Mouse (Mus musculus) heart, embryonic 16.5 days (tissue): ENCODE results near the gene Gm49661. TPM values are rescaled to one million over a fixed set of nuclear protein-coding genes. Genes with fewer than 3 reads are reported as not detected.
A peak's percentile ranks its signal among the peaks of the same experiment; 100 is the strongest.

Experiments
- ATAC-seq: fragments of 200-750 bp; cut with Nextera tagmentation; replicated peaks from 2 replicates; pipeline ENCODE4 v1.8.0; 2017; ENCODE audit warnings: moderate number of reproducible peaks; ENCODE audit not compliant: insufficient read depth, low FRiP score; ENCODE audit errors: extremely low read depth
- H3K27ac ChIP-seq: fragments of 300-500 bp; sonication (generic); 2 replicates; pipeline ENCODE4 v1.5.1; 2014; ENCODE audit warnings: mild to moderate bottlenecking, low read length, control low read depth, moderate library complexity
- H3K27me3 ChIP-seq: fragments of 300-500 bp; sonication (generic); 2 replicates; pipeline ENCODE4 v1.6.1; 2014; ENCODE audit warnings: low read length, mixed read lengths; ENCODE audit not compliant: control insufficient read depth, insufficient read depth
- H3K36me3 ChIP-seq: fragments of 300-500 bp; sonication (generic); 2 replicates; pipeline ENCODE4 v1.6.1; 2014; ENCODE audit not compliant: control insufficient read depth, insufficient read depth
- H3K4me1 ChIP-seq: fragments of 300-500 bp; sonication (generic); 2 replicates; pipeline ENCODE4 v1.6.1; 2014; ENCODE audit warnings: low read length, mixed read lengths; ENCODE audit not compliant: control insufficient read depth, insufficient read depth
- H3K4me2 ChIP-seq: fragments of 300-500 bp; sonication (generic); 2 replicates; pipeline ENCODE4 v1.6.1; 2014; ENCODE audit warnings: low read depth, mild to moderate bottlenecking, control low read depth, low read length
- H3K4me3 ChIP-seq: fragments of 300-500 bp; sonication (generic); 2 replicates; pipeline ENCODE4 v1.5.1; 2014; ENCODE audit warnings: mild to moderate bottlenecking, control low read depth, low read length
- H3K9ac ChIP-seq: fragments of 300-500 bp; sonication (generic); 2 replicates; pipeline ENCODE4 v1.6.1; 2014; ENCODE audit warnings: low read length, control low read depth
- H3K9me3 ChIP-seq: fragments of 300-500 bp; sonication (generic); replicated peaks from 2 replicates; pipeline ENCODE4 v1.6.1; 2016; ENCODE audit warnings: low read length; ENCODE audit not compliant: control insufficient read depth
- WGBS: fragments of 180-500 bp; shearing (Covaris S2); extraction: QIAGEN DNeasy Blood & Tissue Kit; methylation state at CpG from one replicate; pipeline ENCODE4 v1.1.7; 2014; 5-methylcytosine and 5-hydroxymethylcytosine counted together
- polyA plus RNA-seq: library from polyadenylated mRNA; unstranded; fragments of >200 nt; fragmentation: Nextera tagmentation; extraction: Ambion mirVana; gene quantifications from 2 replicates; pipeline ENCODE4 v1.2.1, GENCODE M21; 2015

Gm49661 gene
- polyA plus RNA-seq, 1 experiment from 2014 or later, result not detected

DNA sequence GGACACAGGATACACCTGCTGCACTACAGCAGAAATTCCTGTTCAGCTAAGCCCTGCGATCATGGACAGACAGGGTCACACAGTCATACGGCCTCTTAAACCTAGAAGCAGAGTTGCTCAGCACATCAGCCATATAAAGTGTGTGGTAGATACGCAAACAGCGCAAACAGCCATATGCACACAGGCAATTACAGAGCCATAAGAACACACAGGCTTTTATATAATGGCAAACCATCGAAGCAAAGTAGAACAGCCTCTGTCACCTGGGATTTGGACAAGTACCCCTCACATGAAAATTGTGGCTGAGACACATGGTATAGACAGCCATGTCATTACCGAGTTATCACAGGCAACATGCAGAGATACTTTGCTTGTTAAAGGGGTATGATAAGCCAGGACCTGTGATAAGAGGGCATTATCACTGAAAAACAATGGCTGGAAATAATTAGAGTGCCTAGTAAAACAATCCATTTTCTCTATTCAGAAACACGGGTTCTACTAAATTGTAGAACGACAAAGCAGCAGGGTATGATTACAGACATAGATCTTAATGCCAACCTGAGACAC lies 17.2 kb upstream of the Gm49661 start:
- WGBS, result 36% methylated on average over 8 of the region's 8 CpGs
- no peaks in the 10 kb centered on the region for H3K27me3 ChIP-seq
- no peak for ATAC-seq
- H3K4me3 ChIP-seq, result peak overlapping the region; percentile 66
- H3K4me2 ChIP-seq, result peak overlapping the region; percentile 97
- H3K4me1 ChIP-seq, result peaks cover 34% of the 10 kb centered on the region
- H3K9me3 ChIP-seq, result no peaks in the 10 kb centered on the region
- peak overlapping the region; percentile 76 for H3K9ac ChIP-seq
- peak overlapping the region; percentile 60; the same call in 1 of the 2 replicates for H3K27ac ChIP-seq
- H3K36me3 ChIP-seq, result no peaks in the 10 kb centered on the region

DNA sequence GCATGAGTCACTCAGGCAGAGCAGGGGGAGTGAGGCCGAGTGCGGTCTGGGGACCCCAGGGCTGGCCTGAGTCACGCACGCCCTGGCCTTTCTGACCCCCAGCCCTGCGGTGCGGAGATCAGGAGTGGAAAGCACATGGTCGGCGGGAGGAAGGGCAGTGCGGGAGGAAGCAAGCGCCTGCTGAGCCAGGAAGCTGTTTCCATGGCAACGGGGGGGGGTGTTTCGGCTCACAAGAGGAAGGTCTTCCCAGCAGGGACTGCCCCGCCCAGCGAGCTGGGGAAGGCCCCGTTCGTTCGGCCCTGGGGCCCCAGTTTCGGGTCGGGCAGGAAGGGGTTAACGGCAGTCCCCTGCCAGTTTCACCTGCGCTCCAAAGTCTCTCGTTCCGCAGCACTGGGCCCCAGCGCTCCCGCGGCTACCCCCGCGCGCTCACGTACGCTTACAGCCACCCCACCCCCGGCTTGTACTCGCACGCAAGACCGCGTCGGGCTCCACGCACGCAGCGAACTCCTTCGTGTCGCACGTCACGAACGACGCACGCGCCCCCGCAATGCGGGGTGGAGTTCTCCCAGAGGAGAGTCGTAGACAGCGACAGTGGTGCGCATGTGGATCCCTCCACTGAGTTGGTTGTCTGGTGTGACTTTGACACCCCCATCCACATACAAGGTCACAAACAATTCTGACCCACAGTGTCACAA lies 16.6 kb upstream of the Gm49661 start:
- no peaks in the 10 kb centered on the region for H3K9me3 ChIP-seq
- H3K4me2 ChIP-seq, result peak overlapping the region; percentile 97
- no peaks in the 10 kb centered on the region for H3K27me3 ChIP-seq
- H3K27ac ChIP-seq, result peak overlapping the region; percentile 72
- H3K36me3 ChIP-seq, result no peaks in the 10 kb centered on the region
- H3K4me3 ChIP-seq, result peak overlapping the region; percentile 66
- peaks cover 36% of the 10 kb centered on the region for H3K4me1 ChIP-seq
- peak overlapping the region; percentile 76 for H3K9ac ChIP-seq
- WGBS, result under 1% methylated on average over 53 of the region's 53 CpGs
- ATAC-seq, result peak; percentile 26; the same call in 1 of the 2 replicates

DNA sequence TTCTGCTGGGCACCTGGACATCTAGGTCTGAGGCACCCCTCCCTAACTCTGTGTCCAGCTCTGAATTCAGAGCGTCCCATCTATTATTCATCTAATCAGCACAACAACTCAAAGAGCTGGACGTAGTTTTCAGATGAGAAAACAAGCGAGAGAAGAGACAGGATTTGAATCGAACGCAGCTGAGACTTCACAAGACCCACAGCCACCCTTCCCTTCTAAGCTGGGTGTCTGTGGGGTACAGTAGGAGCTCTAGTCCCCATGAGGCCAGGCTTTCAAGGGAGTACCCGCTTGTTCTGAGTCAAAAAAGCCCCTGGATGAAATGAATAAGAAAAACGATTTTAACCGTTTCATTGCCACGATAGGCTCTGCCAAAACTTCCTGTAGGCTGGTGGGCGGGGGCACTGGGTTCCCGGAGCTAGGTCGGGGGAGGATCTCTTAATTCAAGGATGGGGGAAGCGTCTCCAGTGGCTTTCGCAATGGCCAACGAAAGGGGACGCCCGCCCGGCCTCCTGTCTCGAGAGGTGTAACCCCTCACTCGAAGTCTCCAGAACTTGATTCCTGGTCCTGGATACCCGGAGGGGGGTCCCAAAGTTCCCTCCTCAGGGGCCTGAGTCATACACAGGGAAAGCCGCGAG lies 15.9 kb upstream of the Gm49661 start:
- Histone ChIP-seq H3K27me3 (no peaks in the 10 kb centered on the region), H3K27ac (peak overlapping the region; percentile 72), H3K4me1 (peaks cover 40% of the 10 kb centered on the region), H3K9me3 (no peaks in the 10 kb centered on the region), H3K36me3 (no peaks in the 10 kb centered on the region), H3K4me3 (peak overlapping the region; percentile 66), H3K4me2 (peak overlapping the region; percentile 97), H3K9ac (peak overlapping the region; percentile 76)
- 3% methylated on average over 23 of the region's 23 CpGs for WGBS
- ATAC-seq, result no peak

DNA sequence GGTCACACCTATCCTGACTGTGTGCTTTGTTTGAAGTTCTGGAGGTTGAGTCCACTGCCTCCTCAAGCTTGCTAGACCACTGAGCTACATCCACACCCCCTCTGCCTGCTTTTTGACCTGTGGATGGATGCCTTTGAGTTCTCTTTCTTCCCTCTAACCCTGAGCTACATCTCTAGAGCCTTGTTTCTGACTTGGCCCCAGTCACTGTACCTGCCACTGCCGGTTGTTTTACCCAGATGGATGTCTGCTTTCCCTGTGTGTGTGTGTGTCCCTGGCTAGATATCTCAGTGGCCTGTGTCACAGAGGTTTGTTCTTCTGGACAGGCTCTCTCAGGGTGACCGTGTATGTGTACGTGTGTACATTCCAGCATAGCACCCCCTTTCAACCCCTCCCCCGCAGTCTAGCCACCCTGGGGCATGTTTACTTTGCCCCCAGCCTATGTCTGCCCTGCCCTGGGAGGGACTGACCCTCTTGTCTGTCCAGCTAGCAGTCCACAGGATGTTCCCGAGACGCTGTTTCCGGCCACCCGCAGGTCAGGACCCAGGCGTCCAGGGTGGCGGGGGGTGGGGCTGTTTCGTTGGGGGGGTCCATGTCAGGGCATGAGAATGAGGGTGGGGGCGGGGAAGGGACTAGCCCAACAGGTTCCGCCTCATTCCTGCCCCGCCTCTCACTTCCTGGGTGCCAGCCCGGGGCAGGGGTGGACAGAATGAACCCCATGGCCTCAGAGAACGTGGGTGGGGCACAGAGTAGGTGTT lies 15.2 kb upstream of the Gm49661 start:
- H3K27me3 ChIP-seq, result no peaks in the 10 kb centered on the region

DNA sequence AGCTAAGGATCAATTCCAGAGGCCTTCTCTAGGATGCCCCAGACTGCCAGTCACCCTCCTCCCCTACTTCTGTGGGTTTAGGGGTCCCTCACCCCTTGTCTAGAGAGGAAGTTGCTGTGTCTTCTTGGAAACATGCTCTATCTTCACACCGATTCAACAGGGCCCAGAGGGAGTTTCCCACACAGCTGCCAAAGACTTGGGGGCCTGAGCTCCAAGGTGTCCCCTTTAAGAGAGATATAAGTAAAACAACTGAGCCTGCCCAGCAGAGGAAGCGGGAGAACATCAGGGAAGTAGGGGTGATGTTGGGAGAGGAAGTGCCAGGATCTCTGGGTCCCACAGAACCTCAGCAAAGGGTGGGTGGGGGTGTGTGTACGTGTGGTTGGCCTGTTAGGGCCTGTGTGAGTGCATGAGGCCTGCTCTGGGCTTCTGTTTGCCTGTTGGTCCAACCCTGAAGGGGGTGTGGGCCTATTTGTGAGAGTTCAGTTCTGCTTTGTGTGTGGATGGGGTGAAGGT lies 13.3 kb upstream of the Gm49661 start:
- 0 out of 2 replicates have a peak overlapping the region, but pooled peaks have one; percentile 11 for H3K27ac ChIP-seq
- H3K4me1 ChIP-seq, result peaks cover 56% of the 10 kb centered on the region
- no peak overlapping the region for H3K4me3 ChIP-seq
- H3K9me3 ChIP-seq, result no peaks in the 10 kb centered on the region
- H3K9ac ChIP-seq, result no peak overlapping the region
- no peaks in the 10 kb centered on the region for H3K36me3 ChIP-seq
- ATAC-seq, result no peak
- no peaks in the 10 kb centered on the region for H3K27me3 ChIP-seq
- 64% methylated on average over 3 of the region's 3 CpGs for WGBS
- no peak overlapping the region for H3K4me2 ChIP-seq

More for the DNA sequence above, 15.2 kb upstream of the Gm49661 start:
- no peaks in the 10 kb centered on the region for H3K9me3 ChIP-seq
- H3K36me3 ChIP-seq, result no peaks in the 10 kb centered on the region
- H3K4me3 ChIP-seq, result no peak overlapping the region
- peaks cover 46% of the 10 kb centered on the region for H3K4me1 ChIP-seq
- no peak for ATAC-seq
- H3K9ac ChIP-seq, result peak overlapping the region; percentile 5; the same call in 1 of the 2 replicates
- 12% methylated on average over 16 of the region's 16 CpGs for WGBS
- H3K27ac ChIP-seq, result peak overlapping the region; percentile 72
- peak overlapping the region; percentile 97 for H3K4me2 ChIP-seq

DNA sequence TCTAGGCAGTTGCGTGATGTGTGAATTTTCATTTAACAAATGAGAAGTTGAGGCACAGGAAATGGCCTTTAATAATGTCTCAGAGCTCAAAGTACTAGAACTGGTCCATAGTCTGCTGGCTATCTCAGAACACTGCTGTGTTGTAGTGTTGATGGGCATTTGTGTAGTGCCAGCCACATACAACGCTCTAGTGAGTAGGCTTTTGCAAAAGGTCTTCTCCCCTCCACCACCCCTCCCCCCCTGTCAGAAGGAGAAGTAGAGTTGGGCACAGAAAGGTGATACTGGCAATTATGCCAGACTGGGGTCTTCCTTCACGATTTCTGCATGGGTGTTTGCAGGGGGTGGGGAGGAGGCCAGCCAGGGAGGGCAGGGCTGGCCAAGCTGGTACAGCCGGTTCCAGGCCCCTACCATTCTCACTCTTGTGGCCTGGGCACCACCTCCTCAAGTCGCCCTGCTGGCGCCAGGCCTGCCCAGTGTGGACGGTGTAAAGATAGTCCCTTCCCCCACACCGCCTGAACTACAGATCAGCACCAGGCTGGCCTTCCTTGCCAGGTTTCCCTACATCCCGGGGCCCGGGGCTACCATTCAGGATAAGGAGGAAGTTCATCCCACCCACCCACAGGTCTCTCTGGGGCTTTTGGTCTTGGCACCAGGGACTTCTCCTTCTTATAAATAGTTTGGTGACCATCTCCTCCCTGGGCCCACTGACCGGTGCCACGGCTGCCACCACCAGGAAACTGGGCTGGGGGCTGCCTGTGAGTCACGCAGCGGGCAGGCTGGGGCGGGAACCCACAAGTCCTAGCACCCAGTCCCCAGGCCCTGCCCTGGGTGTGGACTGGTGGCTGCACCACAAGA lies 12.6 kb upstream of the Gm49661 start:
- WGBS, result 71% methylated on average over 15 of the region's 15 CpGs

DNA sequence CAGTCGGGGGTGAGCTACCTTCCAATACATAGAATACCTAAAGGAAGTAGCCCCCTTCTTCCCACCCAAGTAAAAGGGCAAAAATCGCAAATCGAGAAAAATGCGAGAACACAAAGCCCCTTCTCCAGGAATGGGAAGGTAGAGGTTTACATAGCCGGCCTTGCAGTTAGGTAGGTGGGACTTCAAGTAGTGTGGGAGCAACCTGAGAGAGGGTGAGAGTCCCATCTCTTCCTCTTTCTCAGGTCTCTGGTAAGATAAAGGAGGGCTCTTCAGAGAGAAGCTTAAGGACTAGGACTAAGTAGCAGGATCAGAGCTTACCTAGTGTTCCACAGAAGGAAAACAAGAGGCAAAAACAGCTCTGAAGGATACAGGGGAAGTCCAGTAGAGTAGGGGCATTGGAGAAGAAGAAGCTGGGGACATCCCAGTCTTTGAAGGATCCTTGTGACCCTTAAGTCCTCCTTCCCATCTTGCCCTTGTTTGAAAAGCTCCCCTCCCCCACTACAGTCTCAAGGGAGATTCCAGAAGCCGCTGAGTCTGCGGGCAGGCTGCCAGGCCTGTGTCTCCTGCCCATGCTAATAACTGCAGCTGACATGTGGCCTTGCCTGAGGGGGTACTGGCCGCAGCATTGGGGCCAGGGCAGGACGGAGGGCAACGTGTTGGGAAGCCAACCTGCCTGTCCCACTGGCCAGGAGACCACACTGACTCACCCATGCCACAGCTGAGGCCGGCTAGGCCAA lies 11.6 kb upstream of the Gm49661 start:
- Histone ChIP-seq H3K9ac (peak overlapping the region; percentile 73), H3K36me3 (no peaks in the 10 kb centered on the region), H3K9me3 (no peaks in the 10 kb centered on the region), H3K27ac (peak overlapping the region; percentile 80), H3K27me3 (no peaks in the 10 kb centered on the region), H3K4me2 (peak overlapping the region; percentile 97), H3K4me1 (peaks cover 60% of the 10 kb centered on the region), H3K4me3 (peak overlapping the region; percentile 73; the same call in 1 of the 2 replicates)
- 26% methylated on average over 11 of the region's 11 CpGs for WGBS
- ATAC-seq, result no peak

More for the DNA sequence above, 12.6 kb upstream of the Gm49661 start:
- no peak for ATAC-seq
- Histone ChIP-seq H3K4me1 (peaks cover 59% of the 10 kb centered on the region), H3K9ac (no peak overlapping the region), H3K27ac (peak overlapping the region; percentile 80; the same call in 1 of the 2 replicates), H3K9me3 (no peaks in the 10 kb centered on the region), H3K27me3 (no peaks in the 10 kb centered on the region), H3K4me2 (no peak overlapping the region), H3K4me3 (no peak overlapping the region), H3K36me3 (no peaks in the 10 kb centered on the region)
